Mouse (Mus musculus) ES-E14 (cell line): ENCODE measurements around the gene Kif1c.

Experiments used
- HCFC1 ChIP-seq: IDR thresholded peaks from 2 replicates; pipeline ENCODE4 v1.6.1; 2012; ENCODE audit warnings: low read length, inconsistent platforms, borderline replicate concordance; ENCODE audit not compliant: insufficient read depth
- MAFK ChIP-seq: IDR thresholded peaks from 2 replicates; pipeline ENCODE4 v1.6.1; 2014; ENCODE audit warnings: mild to moderate bottlenecking, low read depth, low read length, inconsistent platforms; ENCODE audit not compliant: insufficient read depth
- ZC3H11A ChIP-seq: IDR thresholded peaks from 2 replicates; pipeline ENCODE4 v1.6.1; 2012; ENCODE audit warnings: low read depth, mild to moderate bottlenecking, inconsistent platforms, low read length, borderline replicate concordance

- no peak for TF ChIP-seq MAFK
- TF ChIP-seq ZC3H11A, result no peak
- no peak for TF ChIP-seq HCFC1
These were observed 42.8 kb upstream of the Kif1c start for GRCm38 (mm10) chr11:70657573-70657972.
